Mouse (Mus musculus) cerebellum, postnatal 10 days (tissue): ENCODE results near the gene Trim8.

ENCODE experiments used
- DNase-seq, 2 experiments: peaks; one replicate each; pipeline ENCODE4 v3.0.0; 2021; ENCODE audit warnings: mixed read lengths in 2 of 2

Gene Trim8

GRCm38 (mm10) chr19:46553541-46553955, 52.0 kb downstream of the Trim8 start:
- peak; percentile 77 to 82 for DNase-seq

- DNase-seq: no peak
Observed at GRCm38 (mm10) chr19:46558009-46558408, 56.5 kb downstream of the Trim8 start.

GRCm38 (mm10) chr19:46558631-46559030, 57.1 kb downstream of the Trim8 start:
- peak; percentile 65 to 71 for DNase-seq

GRCm38 (mm10) chr19:46562132-46562531, 60.6 kb downstream of the Trim8 start:
- DNase-seq: peak; percentile 84 to 87

GRCm38 (mm10) chr19:46562581-46563515, 61.3 kb downstream of the Trim8 start:
- DNase-seq: peak in 1 of 2 experiments; percentile 21

- DNase-seq: no peak
Observed at GRCm38 (mm10) chr19:46563603-46564002, 62.1 kb downstream of the Trim8 start.

- no peak for DNase-seq
Observed at GRCm38 (mm10) chr19:46564043-46564462, 62.6 kb downstream of the Trim8 start.
